Mouse (Mus musculus) E14TG2a.4 (cell line): ENCODE measurements around the gene Gga1.
A peak's percentile ranks its signal among the peaks of the same experiment; 100 is the strongest.

ENCODE experiments used
- H3K27me3 ChIP-seq: 2 replicates; pipeline ENCODE4 v1.6.1; 2014; ENCODE audit warnings: low read length, control low read depth; ENCODE audit not compliant: insufficient read depth
- H3K36me3 ChIP-seq: 2 replicates; pipeline ENCODE4 v1.6.1; 2014; ENCODE audit warnings: low read length, control low read depth; ENCODE audit not compliant: insufficient read depth
- H3K4me1 ChIP-seq: replicated peaks from 2 replicates; pipeline ENCODE4 v1.6.1; 2014; ENCODE audit warnings: low read depth, low read length, control low read depth
- H3K4me3 ChIP-seq: replicated peaks from 2 replicates; pipeline ENCODE4 v1.5.1; 2014; ENCODE audit warnings: mild to moderate bottlenecking, low read length
- H3K9me3 ChIP-seq: 2 replicates; pipeline ENCODE4 v1.6.1; 2014; ENCODE audit warnings: low read length, control low read depth
- CTCF ChIP-seq: conservative IDR thresholded peaks from 2 replicates; pipeline ENCODE4 v1.5.1; 2014; ENCODE audit warnings: low read length
- NANOG ChIP-seq: IDR thresholded peaks from 2 replicates; pipeline ENCODE4 v1.6.1; 2014; ENCODE audit warnings: borderline replicate concordance, low read length, mixed read lengths
- POU5F1 ChIP-seq: IDR thresholded peaks from 2 replicates; pipeline ENCODE4 v1.6.1; 2014; ENCODE audit warnings: low read length, borderline replicate concordance

The Gga1 gene

DNA sequence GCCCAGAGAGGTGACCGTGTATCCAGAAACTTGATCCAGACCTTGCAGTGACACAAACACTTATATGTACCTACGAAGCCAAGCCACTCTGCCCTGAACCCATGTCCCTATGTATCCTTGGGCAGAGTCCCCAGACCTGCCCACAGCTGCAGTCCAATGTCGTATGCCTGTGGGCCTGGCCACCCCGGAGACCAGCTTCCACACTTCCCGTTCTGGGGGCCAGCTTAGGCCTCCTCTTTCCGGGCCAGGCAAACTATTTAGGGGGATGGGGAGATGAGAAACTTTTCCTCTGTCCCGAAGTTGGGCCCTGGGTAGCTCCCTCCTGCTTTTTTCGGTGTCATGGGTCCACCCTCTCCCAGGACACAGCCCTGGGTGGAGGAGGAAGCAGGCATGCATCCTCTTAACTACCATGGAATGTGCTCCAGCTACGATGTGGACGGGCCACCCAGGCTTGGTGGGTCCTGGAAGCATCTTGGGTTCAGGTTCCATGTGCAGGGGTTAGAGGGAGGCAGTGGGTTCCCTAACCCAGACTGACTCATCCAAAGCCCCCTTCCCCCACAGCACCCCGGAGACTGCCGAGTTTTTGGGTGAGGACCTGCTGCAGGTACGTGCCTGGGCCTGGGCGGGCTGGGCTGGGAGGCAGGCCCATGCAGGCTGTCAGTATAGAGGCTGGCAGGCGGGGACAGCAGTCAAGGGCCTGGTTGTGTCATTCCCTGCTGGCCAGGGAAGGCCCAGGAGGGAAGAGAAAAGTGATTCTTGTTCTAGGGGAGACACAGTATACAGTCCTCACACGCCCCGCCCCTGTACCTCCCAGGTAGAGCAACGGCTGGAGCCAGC is 23.8 kb downstream of the Gga1 start:
- TF ChIP-seq CTCF: no peak
- TF ChIP-seq POU5F1: no peak
- no peak for TF ChIP-seq NANOG
- Histone ChIP-seq H3K9me3 (no peaks in the 10 kb centered on the region), H3K4me1 (peaks cover 75% of the 10 kb centered on the region), H3K27me3 (0 out of 2 replicates have a peak, but pooled peaks cover 5% of the 10 kb centered on the region), H3K36me3 (peaks cover 30% of the 10 kb centered on the region), H3K4me3 (peak overlapping the region; percentile 89)

DNA sequence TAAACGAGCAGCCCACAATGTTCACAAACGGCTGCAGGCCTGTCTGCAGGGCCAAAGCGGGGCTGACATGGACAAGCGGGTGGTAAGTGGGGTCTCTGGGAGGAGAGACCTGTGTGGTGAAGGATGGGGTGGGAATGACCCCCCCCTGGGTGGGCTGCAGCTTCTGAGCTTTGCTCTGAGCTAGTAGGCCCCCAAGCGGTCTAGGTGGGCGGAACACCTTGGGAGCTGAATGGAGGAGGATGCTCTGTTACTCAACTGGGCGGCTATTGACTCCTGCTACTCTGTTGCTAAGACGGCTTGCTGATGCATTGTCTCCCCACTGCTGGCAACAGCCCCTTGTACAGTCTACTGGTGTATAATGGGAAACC is 24.4 kb downstream of the Gga1 start:
- H3K4me1 ChIP-seq: peaks cover 73% of the 10 kb centered on the region
- H3K27me3 ChIP-seq: 0 out of 2 replicates have a peak, but pooled peaks cover 5% of the 10 kb centered on the region
- H3K36me3 ChIP-seq: peaks cover 36% of the 10 kb centered on the region
- TF ChIP-seq CTCF (no peak; the same call in 1 of the 2 replicates), NANOG (no peak), POU5F1 (no peak)
- peak overlapping the region; percentile 89 for H3K4me3 ChIP-seq
- H3K9me3 ChIP-seq: no peaks in the 10 kb centered on the region

DNA sequence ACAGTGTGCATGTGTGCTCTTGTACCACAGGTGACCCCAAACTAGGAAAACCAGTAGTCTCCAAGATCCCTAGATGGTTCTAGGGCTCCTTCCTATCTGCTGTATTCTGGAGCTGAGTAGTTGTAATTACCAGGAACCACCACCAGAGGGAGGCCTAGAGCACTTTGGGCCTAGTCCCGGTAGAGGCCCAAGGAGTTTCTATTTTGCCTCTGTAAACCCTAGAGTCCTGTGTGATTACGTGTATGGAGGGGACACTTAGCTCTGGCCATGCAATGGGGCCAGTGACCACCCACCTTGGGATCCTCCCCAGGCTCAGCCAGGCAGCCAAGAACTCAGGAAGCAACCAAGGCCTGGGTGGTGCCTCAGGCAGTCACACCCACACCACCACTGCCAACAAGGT is 26.3 kb downstream of the Gga1 start:
- H3K27me3 ChIP-seq: 0 out of 2 replicates have a peak, but pooled peaks cover 5% of the 10 kb centered on the region

DNA sequence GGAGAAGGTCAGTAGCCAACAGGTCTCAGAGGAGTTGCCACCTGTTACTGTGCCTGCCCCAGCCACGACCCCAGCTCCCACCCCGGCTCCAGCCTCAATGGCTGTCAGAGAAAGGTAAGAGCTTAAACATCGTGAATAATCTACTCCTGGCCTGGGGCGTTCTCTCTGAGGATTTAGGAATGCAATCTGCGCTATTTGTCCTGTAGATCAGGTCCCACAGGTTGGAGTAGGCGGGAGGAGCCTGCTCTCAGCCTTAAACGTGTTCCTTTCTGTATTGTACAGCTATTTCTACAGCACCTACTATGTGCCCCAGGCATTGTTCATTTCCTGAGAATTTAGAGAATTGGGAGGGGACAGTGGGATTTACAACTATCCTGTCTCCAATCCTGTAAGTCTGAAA is 31.4 kb downstream of the Gga1 start:
- H3K9me3 ChIP-seq: no peaks in the 10 kb centered on the region
- H3K4me3 ChIP-seq: no peak overlapping the region
- TF ChIP-seq POU5F1 (no peak), CTCF (no peak), NANOG (no peak)
- peaks cover 59% of the 10 kb centered on the region for H3K4me1 ChIP-seq
- H3K36me3 ChIP-seq: peaks cover 91% of the 10 kb centered on the region
- H3K27me3 ChIP-seq: 0 out of 2 replicates have a peak, but pooled peaks cover 6% of the 10 kb centered on the region

More for the DNA sequence above, 26.3 kb downstream of the Gga1 start:
- H3K4me1 ChIP-seq: peaks cover 72% of the 10 kb centered on the region
- H3K4me3 ChIP-seq: no peak overlapping the region
- H3K9me3 ChIP-seq: no peaks in the 10 kb centered on the region
- TF ChIP-seq CTCF (peak; percentile 98), NANOG (no peak)
- H3K36me3 ChIP-seq: peaks cover 55% of the 10 kb centered on the region

DNA sequence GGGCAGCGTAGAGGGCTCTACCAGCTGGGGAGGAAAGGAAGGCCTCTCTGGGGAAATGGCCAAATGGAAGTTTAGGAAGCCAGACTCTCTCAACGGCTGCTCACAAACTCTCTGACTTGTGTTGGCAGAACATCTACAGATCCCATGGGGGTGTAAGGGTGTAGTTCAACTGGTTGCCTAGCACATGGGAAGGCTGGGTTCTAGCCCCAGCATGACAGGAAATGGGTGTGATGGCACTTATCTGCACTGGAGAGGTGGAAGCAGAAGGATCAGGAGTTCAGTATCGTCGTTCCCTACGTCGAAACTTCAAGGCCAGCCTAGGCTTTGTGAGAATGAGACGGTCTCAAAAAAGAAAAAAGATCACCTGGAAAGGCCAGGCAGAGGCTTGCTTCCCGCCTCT is 32.0 kb downstream of the Gga1 start:
- TF ChIP-seq CTCF (no peak), POU5F1 (no peak), NANOG (no peak; the same call in 1 of the 2 replicates)
- Histone ChIP-seq H3K4me1 (peaks cover 54% of the 10 kb centered on the region), H3K4me3 (no peak overlapping the region), H3K36me3 (peaks cover 85% of the 10 kb centered on the region), H3K27me3 (0 out of 2 replicates have a peak, but pooled peaks cover 6% of the 10 kb centered on the region), H3K9me3 (no peaks in the 10 kb centered on the region)

DNA sequence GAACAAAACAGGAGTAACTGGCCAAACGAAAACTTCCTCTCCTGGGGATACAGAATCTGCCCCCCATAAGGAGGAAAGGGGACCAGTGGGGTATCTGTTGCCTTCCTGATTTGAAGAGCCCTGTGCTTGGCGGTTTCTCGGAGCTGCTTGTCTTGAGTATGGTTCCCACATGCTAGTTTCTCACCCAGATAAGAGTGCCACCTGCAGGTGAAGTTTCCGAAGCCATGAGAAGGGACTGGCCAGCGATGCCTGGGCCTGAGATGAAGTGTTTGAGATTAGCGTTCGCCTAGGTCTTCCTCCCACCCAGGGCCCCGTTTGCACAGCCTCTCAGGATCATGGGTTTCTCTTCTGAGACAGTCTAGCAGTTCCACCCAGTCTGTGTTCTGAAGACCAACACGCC is 35.0 kb downstream of the Gga1 start:
- Histone ChIP-seq H3K4me1 (peaks cover 70% of the 10 kb centered on the region), H3K27me3 (peaks cover 17% of the 10 kb centered on the region), H3K36me3 (peaks cover 78% of the 10 kb centered on the region), H3K4me3 (no peak overlapping the region), H3K9me3 (no peaks in the 10 kb centered on the region)
- TF ChIP-seq NANOG (no peak), CTCF (peak; percentile 29; the same call in 1 of the 2 replicates)

DNA sequence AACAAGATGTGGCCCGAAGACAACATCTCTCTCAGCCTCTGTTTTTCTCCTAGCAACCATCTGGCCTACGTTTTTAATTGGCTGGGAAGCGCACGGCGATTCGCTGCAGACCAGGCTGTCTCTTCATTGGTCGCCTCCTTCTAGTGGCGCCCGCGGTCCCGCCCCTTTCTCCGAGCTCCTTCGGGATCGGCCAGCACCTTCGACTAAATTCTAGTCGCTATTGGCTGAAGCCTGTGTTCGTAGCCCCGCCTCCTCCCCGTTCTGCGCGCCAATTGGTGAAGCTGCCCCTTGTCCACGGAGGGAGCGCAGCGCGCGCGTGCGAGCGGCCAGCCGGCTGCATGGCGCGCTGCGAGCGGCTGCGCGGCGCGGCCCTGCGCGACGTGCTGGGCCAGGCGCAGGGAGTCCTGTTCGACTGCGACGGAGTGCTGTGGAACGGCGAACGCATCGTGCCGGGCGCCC is 36.7 kb downstream of the Gga1 start, which contains the start of gene Pdxp:
TSS of gene Pdxp (plus strand) at position 288 of the 459 bp plus-strand sequence.
- Histone ChIP-seq H3K4me1 (peaks cover 66% of the 10 kb centered on the region), H3K36me3 (peaks cover 75% of the 10 kb centered on the region), H3K4me3 (peak within 1 kb of the TSS; percentile 87), H3K9me3 (no peaks in the 10 kb centered on the region), H3K27me3 (peaks cover 17% of the 10 kb centered on the region)
- TF ChIP-seq POU5F1: no peak
- no peak for TF ChIP-seq NANOG

DNA sequence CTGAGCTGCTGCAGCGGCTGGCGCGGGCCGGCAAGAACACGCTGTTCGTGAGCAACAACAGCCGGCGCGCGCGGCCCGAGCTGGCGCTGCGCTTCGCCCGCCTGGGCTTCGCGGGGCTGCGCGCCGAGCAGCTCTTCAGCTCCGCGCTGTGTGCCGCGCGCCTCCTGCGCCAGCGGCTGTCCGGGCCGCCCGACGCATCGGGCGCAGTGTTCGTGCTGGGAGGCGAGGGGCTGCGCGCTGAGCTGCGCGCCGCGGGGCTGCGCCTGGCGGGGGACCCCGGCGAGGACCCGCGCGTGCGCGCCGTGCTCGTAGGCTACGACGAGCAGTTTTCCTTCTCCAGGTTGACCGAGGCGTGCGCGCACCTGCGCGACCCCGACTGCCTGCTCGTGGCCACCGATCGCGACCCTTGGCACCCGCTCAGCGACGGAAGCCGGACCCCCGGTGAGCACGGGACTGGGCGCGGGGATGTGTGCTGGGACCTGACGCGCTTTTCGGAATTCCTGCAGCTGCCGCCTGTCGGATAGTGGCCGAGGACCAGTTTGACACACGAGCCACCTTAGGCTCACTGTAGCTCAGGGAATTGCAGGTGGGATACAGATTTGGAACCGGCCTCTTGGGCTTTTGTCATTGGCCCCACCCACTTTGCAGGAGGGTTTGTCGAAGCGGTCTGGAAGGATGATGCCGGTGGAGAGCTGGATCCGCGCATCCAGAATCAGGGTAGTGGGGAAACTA is 37.3 kb downstream of the Gga1 start:
- TF ChIP-seq CTCF (no peak), NANOG (no peak), POU5F1 (no peak)
- Histone ChIP-seq H3K27me3 (peaks cover 17% of the 10 kb centered on the region), H3K36me3 (peaks cover 75% of the 10 kb centered on the region), H3K9me3 (no peaks in the 10 kb centered on the region), H3K4me1 (peaks cover 60% of the 10 kb centered on the region), H3K4me3 (peak overlapping the region; percentile 87)
